ENCODE assay signal across 22 mouse cellular contexts in the genomic region with DNA sequence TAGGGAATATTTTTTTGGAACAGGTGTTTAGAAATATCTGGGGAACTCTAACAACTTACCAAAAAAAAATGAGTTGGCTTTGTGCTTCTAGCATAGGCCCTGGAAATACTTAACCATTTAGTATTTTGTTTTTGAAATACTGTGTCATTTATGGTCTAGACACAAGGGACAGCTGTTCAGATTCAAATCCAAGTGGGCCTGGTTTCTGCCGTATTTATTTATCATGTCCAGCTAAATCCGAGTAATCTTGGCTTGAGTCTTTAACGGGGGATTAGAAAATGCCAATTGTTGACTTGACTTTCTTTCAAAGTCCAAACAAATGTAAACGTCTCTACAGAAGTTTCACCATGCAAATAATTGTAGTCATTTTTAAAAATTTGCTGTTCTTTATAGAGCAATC.
"Had no signal": no experiment of that assay in that cellular context is flagged by ENCODE, and none has a peak within 500 bp of the region (broad histone marks: within the 10 kb centered on the region; RNA-seq: fewer than 3 reads in every experiment).

No protein-coding gene starts in this region.

- ATAC-seq: hindbrain, embryonic 16.5 days; inflammation-experienced regulatory T-cells, adult 6 months; intestine, embryonic 15.5 days; intestine, postnatal 0 days had no signal

- H3K36me3 ChIP-seq: heart, embryonic 10.5 days; heart, embryonic 12.5 days; hindbrain, embryonic 10.5 days; hindbrain, embryonic 12.5 days; intestine, embryonic 15.5 days; limb, embryonic 13.5 days; limb, embryonic 15.5 days had no signal

- H3K9me3 ChIP-seq: heart, embryonic 10.5 days; heart, embryonic 12.5 days; hindbrain, embryonic 10.5 days; hindbrain, embryonic 12.5 days; intestine, embryonic 15.5 days; limb, embryonic 13.5 days; limb, embryonic 15.5 days had no signal

- H3K4me1 ChIP-seq: heart, embryonic 10.5 days; heart, embryonic 12.5 days; hindbrain, embryonic 10.5 days; hindbrain, embryonic 12.5 days; intestine, embryonic 15.5 days had no signal

- H3K27ac ChIP-seq: heart, embryonic 10.5 days; hindbrain, embryonic 10.5 days; hindbrain, embryonic 12.5 days; hindbrain, embryonic 14.5 days; intestine, embryonic 15.5 days had no signal

- H3K4me3 ChIP-seq: heart, embryonic 10.5 days; heart, embryonic 12.5 days; hindbrain, embryonic 10.5 days; hindbrain, embryonic 12.5 days; intestine, embryonic 15.5 days; limb, embryonic 13.5 days; limb, embryonic 15.5 days had no signal

- H3K4me2 ChIP-seq: heart, embryonic 12.5 days; hindbrain, embryonic 12.5 days; hindbrain, embryonic 14.5 days; intestine, embryonic 15.5 days; limb, embryonic 15.5 days had no signal

- DNase-seq: gastrocnemius, postnatal 10 days; gastrocnemius, postnatal 25 days; heart, postnatal 10 days; heart, postnatal 4 days; kidney, adult 18-20 months; kidney, adult 8-10 months; kidney, postnatal 10 days; kidney, postnatal 25 days; layer of hippocampus, adult 9-11 months; layer of hippocampus, postnatal 36 days; left cerebral cortex, postnatal 4 days had no signal

- H3K27me3 ChIP-seq: heart, embryonic 12.5 days; hindbrain, embryonic 12.5 days; intestine, embryonic 15.5 days; limb, embryonic 13.5 days; limb, embryonic 15.5 days had no signal

- H3K9ac ChIP-seq: heart, embryonic 12.5 days; hindbrain, embryonic 12.5 days; hindbrain, embryonic 14.5 days; intestine, embryonic 15.5 days; limb, embryonic 13.5 days; limb, embryonic 15.5 days had no signal
